Mouse (Mus musculus) lung, postnatal 0 days (tissue): ENCODE data around the gene Lxn.

Source experiments
- CTCF ChIP-seq: IDR thresholded peaks from 2 replicates; pipeline ENCODE4 v1.5.1; 2016; ENCODE audit warnings: antibody characterized with exemption, mild to moderate bottlenecking
- EP300 ChIP-seq: IDR thresholded peaks from 2 replicates; pipeline ENCODE4 v1.6.1; 2016; ENCODE audit warnings: antibody characterized with exemption, mild to moderate bottlenecking, control low read depth

DNA sequence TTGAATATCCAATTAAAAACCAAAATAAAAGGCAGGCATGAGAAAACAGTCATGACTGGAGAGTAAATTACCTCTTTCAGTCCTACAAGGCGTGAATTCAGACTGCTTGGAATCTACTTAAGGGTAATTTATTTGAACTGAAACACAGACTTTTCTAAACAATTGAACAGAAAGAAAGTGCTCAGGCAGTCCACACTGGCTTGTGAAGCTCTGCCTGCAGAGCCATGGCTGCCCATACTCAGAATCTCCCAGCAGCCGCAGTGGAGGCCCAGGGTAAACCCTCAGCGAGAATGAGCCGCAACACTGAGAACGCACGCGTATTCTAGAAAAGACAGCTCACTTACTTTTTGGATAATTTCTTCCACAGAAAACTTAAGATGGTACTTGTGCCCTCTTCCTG lies 1.7 kb downstream of the Lxn start:
- TF ChIP-seq CTCF (no peak), EP300 (no peak)
